Mouse (Mus musculus): Measurements from ENCODE around the gene Syne1.

DNA sequence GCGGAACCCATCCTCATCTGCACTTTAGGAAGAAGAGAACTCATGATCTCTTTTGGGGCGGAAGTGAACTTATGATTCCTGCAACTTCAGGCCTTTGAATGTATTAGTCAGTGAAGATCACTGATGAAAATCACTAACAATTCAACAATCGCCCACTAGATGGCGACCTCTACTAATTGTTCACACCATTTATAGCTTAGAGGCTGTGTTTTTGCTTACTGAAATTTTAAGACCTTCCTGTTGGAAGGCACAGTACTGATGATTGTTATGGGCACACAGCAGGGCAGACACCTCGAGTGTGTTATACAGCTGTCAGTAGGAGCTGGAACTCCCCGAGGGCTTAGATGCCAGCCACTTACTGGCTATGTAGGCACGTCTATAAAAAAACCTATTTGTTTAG lies 48.8 kb upstream of the Syne1 start:
- TF ChIP-seq CTCF (IDR thresholded peaks at IDR 0.05; ENCODE audit: low read depth) (peak; percentile 83), EP300 (IDR thresholded peaks at IDR 0.05; ENCODE audit: low read depth) (no peak)

All from liver, postnatal 0 days (tissue).